In genomic region chr4:138943730-138944129, GRCm38 (mm10) we compare ENCODE assay signal across 7 mouse cellular contexts. TPM values are rescaled to one million over a fixed set of nuclear protein-coding genes. Genes with fewer than 3 reads are reported as not detected.
DNase-seq lines count a peak whose midpoint lies in the region; ATAC-seq and TF ChIP-seq lines count a peak whose summit lies in the region.

No protein-coding gene starts in this region.

- H3K27ac ChIP-seq in MEL (ENCODE audit: control insufficient read depth, low read depth, low read length), result peak overlapping the region; percentile 53
- H3K27ac ChIP-seq in left cerebral cortex, adult 2 months, result no peak overlapping the region
- H3K27ac ChIP-seq in spleen, adult 2 months (ENCODE audit: insufficient read depth, low read length), result no peak overlapping the region

- peak; percentile 53 to 70 (median 61) for TF ChIP-seq CTCF in MEL (IDR thresholded peaks at IDR 0.05 in 2 of 3, conservative IDR thresholded peaks at IDR 0.05 in 1 of 3; ENCODE audit: control insufficient read depth in 1 of 3, insufficient read depth in 1 of 3, low read depth in 2 of 3, low read length in 3 of 3, poor library complexity in 1 of 3, severe bottlenecking in 1 of 3)
- peak; percentile 54 for TF ChIP-seq CTCF in left cerebral cortex, adult 2 months (IDR thresholded peaks at IDR 0.05)
- peak; percentile 60; the same call in 1 of the 2 replicates for TF ChIP-seq CTCF in spleen, adult 2 months (IDR thresholded peaks at IDR 0.05; ENCODE audit: extremely low read depth, insufficient read depth, insufficient read length, insufficient replicate concordance)

- peak overlapping the region; percentile 67 for H3K9ac ChIP-seq in MEL (ENCODE audit: control insufficient read depth, low read depth, low read length, poor library complexity, severe bottlenecking)

- WGBS in spleen, adult 2 months, result 8% methylated on average over 15 of the region's 15 CpGs

- H3K9me3 ChIP-seq in MEL (replicated peaks; ENCODE audit: insufficient read depth, low read length), result no peaks in the 10 kb centered on the region
- H3K9me3 ChIP-seq in megakaryocyte, embryonic 14.5 days, result no peaks in the 10 kb centered on the region

- no peak; the same call in 1 of the 2 replicates for TF ChIP-seq RAD21 in MEL (IDR thresholded peaks at IDR 0.05; ENCODE audit: low read depth, low read length)

- peak; percentile 97 for DNase-seq in MEL (ENCODE audit: low read depth, low spot score)
- DNase-seq in adrenal gland, postnatal 25 days, result peak; percentile 70
- DNase-seq in left cerebral cortex, adult 2 months (ENCODE audit: extremely low spot score in 1 of 2, low spot score in 2 of 2), result peak; percentile 31 to 40
- DNase-seq in spleen, adult 2 months (ENCODE audit: low read depth in 1 of 2, low spot score in 2 of 2), result peak; percentile 89 to 91

- H3K27me3 ChIP-seq in MEL (ENCODE audit: control insufficient read depth in 1 of 2, insufficient read depth in 2 of 2, low read length in 2 of 2), result no peaks in the 10 kb centered on the region
- H3K27me3 ChIP-seq in megakaryocyte, embryonic 14.5 days (replicated peaks), result peaks cover 33% of the 10 kb centered on the region
- no peaks in the 10 kb centered on the region for H3K27me3 ChIP-seq in spleen, adult 2 months (ENCODE audit: control insufficient read depth, insufficient read depth, low read length)

- TF ChIP-seq POLR2A in MEL (IDR thresholded peaks at IDR 0.05; ENCODE audit: control insufficient read depth in 1 of 2, insufficient read depth in 1 of 2, low read depth in 1 of 2, low read length in 2 of 2, poor library complexity in 1 of 2), result peak in 1 of 2 experiments; percentile 58; a peak in 1 of 4 replicates
- TF ChIP-seq POLR2A in spleen, adult 2 months (IDR thresholded peaks at IDR 0.05; ENCODE audit: low read depth, low read length), result no peak

- peaks cover 0 to 2% of the 10 kb centered on the region in 2 experiments; a peak in 3 of 4 replicates for H3K4me1 ChIP-seq in MEL (ENCODE audit: control insufficient read depth in 1 of 2, insufficient read depth in 2 of 2, low read length in 2 of 2)
- H3K4me1 ChIP-seq in megakaryocyte, embryonic 14.5 days, result peaks cover 15% of the 10 kb centered on the region
- no peaks in the 10 kb centered on the region; the same call in 1 of the 2 replicates for H3K4me1 ChIP-seq in spleen, adult 2 months (ENCODE audit: control insufficient read depth, insufficient read depth, insufficient read length)

- no peak for TF ChIP-seq EP300 in MEL (IDR thresholded peaks at IDR 0.05; ENCODE audit: low read depth in 1 of 2, low read length in 2 of 2)

- ATAC-seq in frontal cortex, adult (ENCODE audit: low TSS enrichment), result peak; percentile 64; the same call in 1 of the 2 replicates
- peak; percentile 95 to 98 for ATAC-seq in hematopoietic stem cell, adult 5-6 weeks (replicated peaks in 1 of 2; ENCODE audit: insufficient read depth in 1 of 2, low FRiP score in 2 of 2, low TSS enrichment in 1 of 2, low read depth in 1 of 2, poor library complexity in 2 of 2, severe bottlenecking in 2 of 2)

- intact Hi-C loops in left cerebral cortex, adult 2 months (cut with DNase I), result loop anchor here (2.0 kb wide), 1 partner anchor 21 kb away; no protein-coding TSS in a partner anchor

- peak overlapping the region; percentile 77 to 82 for H3K4me3 ChIP-seq in MEL (ENCODE audit: control insufficient read depth in 1 of 2, insufficient read depth in 1 of 2, low read depth in 2 of 2, low read length in 2 of 2)
- peak overlapping the region; percentile 27; the same call in 1 of the 2 replicates for H3K4me3 ChIP-seq in left cerebral cortex, adult 2 months
- peak overlapping the region; percentile 87 for H3K4me3 ChIP-seq in megakaryocyte, embryonic 14.5 days (replicated peaks)
- peak overlapping the region; percentile 54 for H3K4me3 ChIP-seq in spleen, adult 2 months (ENCODE audit: extremely low read depth, insufficient read depth, insufficient read length)

- H3K79me2 ChIP-seq in MEL (ENCODE audit: control insufficient read depth, insufficient read depth, low read length, poor library complexity), result no peaks in the 10 kb centered on the region

- H3K36me3 ChIP-seq in MEL (ENCODE audit: control insufficient read depth in 1 of 2, insufficient read depth in 2 of 2, low read length in 2 of 2), result no peaks in the 10 kb centered on the region; a peak in 1 of 4 replicates
- H3K36me3 ChIP-seq in megakaryocyte, embryonic 14.5 days (replicated peaks; ENCODE audit: low read length), result no peaks in the 10 kb centered on the region
- H3K36me3 ChIP-seq in spleen, adult 2 months (ENCODE audit: control insufficient read depth, insufficient read depth, low read length), result no peaks in the 10 kb centered on the region

TF ChIP-seq in MEL, 35 proteins besides CTCF, POLR2A, EP300 and RAD21:
- TF ChIP-seq SMC3 (IDR thresholded peaks at IDR 0.05; ENCODE audit: low read depth, low read length) (peak; percentile 15; the same call in 1 of the 2 replicates), GATA1 (IDR thresholded peaks at IDR 0.05; ENCODE audit: low read depth, low read length) (no peak; the same call in 1 of the 2 replicates), RCOR1 (IDR thresholded peaks at IDR 0.05; ENCODE audit: low read depth, low read length) (no peak), E2F4 (IDR thresholded peaks at IDR 0.05; ENCODE audit: borderline replicate concordance, low read depth, low read length) (no peak), NRF1 (IDR thresholded peaks at IDR 0.05; ENCODE audit: insufficient read depth, low read depth, low read length, poor library complexity, severe bottlenecking) (no peak), ZMIZ1 (IDR thresholded peaks at IDR 0.05; ENCODE audit: low read depth, low read length) (no peak), MXI1 (IDR thresholded peaks at IDR 0.05; ENCODE audit: low read depth, low read length) (peak; percentile 72), SIN3A (IDR thresholded peaks at IDR 0.05; ENCODE audit: low read length) (peak; percentile 88), MEF2A (IDR thresholded peaks at IDR 0.05; ENCODE audit: extremely low read depth, insufficient replicate concordance, low read depth, low read length, poor library complexity, severe bottlenecking) (no peak), MAZ (IDR thresholded peaks at IDR 0.05; ENCODE audit: low read depth, low read length) (peak; percentile 12; the same call in 1 of the 2 replicates), MAFK (IDR thresholded peaks at IDR 0.05; ENCODE audit: borderline replicate concordance, low read depth, low read length) (no peak), ETS1 (IDR thresholded peaks at IDR 0.05; ENCODE audit: low read depth, low read length) (peak; percentile 16; the same call in 1 of the 2 replicates), MYB (IDR thresholded peaks at IDR 0.05; ENCODE audit: low read depth, low read length) (no peak), TBP (IDR thresholded peaks at IDR 0.05; ENCODE audit: low read depth, low read length) (peak; percentile 93), NELFE (IDR thresholded peaks at IDR 0.05; ENCODE audit: low read depth, low read length) (peak; percentile 44; the same call in 1 of the 2 replicates), HCFC1 (IDR thresholded peaks at IDR 0.05; ENCODE audit: low read depth, low read length) (peak; percentile 64; the same call in 1 of the 2 replicates)

RNA-seq across cellular contexts. Expression of gene Rnf186, which starts 23.2 kb away (rescaled TPM):
- 0.19 TPM in 1 of 2 replicates, not detected in the other for total RNA-seq in MEL (2012; rRNA removed)
- polyA plus RNA-seq in MEL (2012; ENCODE audit: insufficient read depth in 1 of 2, insufficient read length in 2 of 2, low read depth in 1 of 2, low replicate concordance in 2 of 2, missing spikeins in 1 of 2), result under 1 TPM in 1 of 2 experiments, not detected in 1; 0.61 TPM
- not detected in 2 replicates for total RNA-seq in adrenal gland, postnatal 25 days (2021)
- total RNA-seq in hematopoietic stem cell, adult 5-6 weeks (2017), result not detected in 2 replicates
- total RNA-seq in left cerebral cortex, adult 2 months (2021), result not detected
- not detected in 2 replicates for polyA plus RNA-seq in megakaryocyte, embryonic 14.5 days (2012; ENCODE audit: insufficient read depth, low replicate concordance)
- 0.06 and 0.07 TPM in 2 replicates for polyA plus RNA-seq in spleen, adult 2 months (2012; rRNA removed)

RNA-seq across cellular contexts. Expression of gene Tmco4, which starts 29.0 kb away (rescaled TPM):
- total RNA-seq in MEL (2012; rRNA removed), result 22.0 and 24.7 TPM in 2 replicates
- polyA plus RNA-seq in MEL (2012; ENCODE audit: insufficient read depth in 1 of 2, insufficient read length in 2 of 2, low read depth in 1 of 2, low replicate concordance in 2 of 2, missing spikeins in 1 of 2), result 10 to 100 TPM in 1 of 2 experiments, not detected in 1; 16.5 TPM
- 16.0 and 16.7 TPM in 2 replicates for total RNA-seq in adrenal gland, postnatal 25 days (2021)
- 14.0 and 22.8 TPM in 2 replicates for total RNA-seq in hematopoietic stem cell, adult 5-6 weeks (2017)
- total RNA-seq in left cerebral cortex, adult 2 months (2021), result 1 to 10 TPM; 2.0 to 3.7 TPM
- polyA plus RNA-seq in megakaryocyte, embryonic 14.5 days (2012; ENCODE audit: insufficient read depth, low replicate concordance), result 0.99 and 3.2 TPM in 2 replicates
- 18.4 and 21.8 TPM in 2 replicates for polyA plus RNA-seq in spleen, adult 2 months (2012; rRNA removed)

RNA-seq across cellular contexts. Expression of gene Otud3, which starts 30.0 kb away (rescaled TPM):
- total RNA-seq in MEL (2012; rRNA removed), result 11.3 and 11.7 TPM in 2 replicates
- 10 to 100 TPM in 1 of 2 experiments, not detected in 1; 15.0 TPM for polyA plus RNA-seq in MEL (2012; ENCODE audit: insufficient read depth in 1 of 2, insufficient read length in 2 of 2, low read depth in 1 of 2, low replicate concordance in 2 of 2, missing spikeins in 1 of 2)
- 11.7 and 13.5 TPM in 2 replicates for total RNA-seq in adrenal gland, postnatal 25 days (2021)
- 10.4 and 12.3 TPM in 2 replicates for total RNA-seq in hematopoietic stem cell, adult 5-6 weeks (2017)
- total RNA-seq in left cerebral cortex, adult 2 months (2021), result 10 to 100 TPM; 20.3 to 20.4 TPM
- polyA plus RNA-seq in megakaryocyte, embryonic 14.5 days (2012; ENCODE audit: insufficient read depth, low replicate concordance), result 1.4 and 1.7 TPM in 2 replicates
- polyA plus RNA-seq in spleen, adult 2 months (2012; rRNA removed), result 3.6 and 4.3 TPM in 2 replicates

Comparison
In these comparisons a context has a peak if more than half of its experiments do, and no peak if none do; other contexts are left out.
1. DNase-seq: peak in every context shown above with its lines; median percentile 97 in MEL; 90 in spleen, adult 2 months; 70 in adrenal gland, postnatal 25 days; 36 in left cerebral cortex, adult 2 months.
2. H3K4me3 ChIP-seq: peak in every context shown above with its lines; median percentile 87 in megakaryocyte, embryonic 14.5 days; 80 in MEL; 54 in spleen, adult 2 months; 27 in left cerebral cortex, adult 2 months.